Mouse (Mus musculus) hindbrain, embryonic 15.5 days (tissue): ENCODE measurements around the gene Sgms1. TPM values are rescaled to one million over a fixed set of nuclear protein-coding genes. Genes with fewer than 3 reads are reported as not detected.

Experiments
- ATAC-seq: fragments of 200-750 bp; cut with Nextera tagmentation; 2 replicates; pipeline ENCODE4 v1.8.0; 2017; ENCODE audit warnings: low read depth, moderate number of reproducible peaks, moderate TSS enrichment; ENCODE audit not compliant: low FRiP score
- H3K27ac ChIP-seq: fragments of 300-500 bp; sonication (generic); replicated peaks from 2 replicates; pipeline ENCODE4 v1.5.1; 2015; ENCODE audit warnings: mild to moderate bottlenecking, inconsistent platforms
- H3K27me3 ChIP-seq: fragments of 300-500 bp; sonication (generic); 2 replicates; pipeline ENCODE4 v1.6.1; 2015; ENCODE audit warnings: control low read depth, inconsistent platforms
- H3K36me3 ChIP-seq: fragments of 300-500 bp; sonication (generic); 2 replicates; pipeline ENCODE4 v1.6.1; 2015; ENCODE audit warnings: control low read depth, inconsistent platforms
- H3K4me1 ChIP-seq: fragments of 300-500 bp; sonication (generic); replicated peaks from 2 replicates; pipeline ENCODE4 v1.6.1; 2015; ENCODE audit warnings: control low read depth, inconsistent platforms
- H3K4me2 ChIP-seq: fragments of 300-500 bp; sonication (generic); 2 replicates; pipeline ENCODE4 v1.6.1; 2015; ENCODE audit warnings: moderate library complexity, mild to moderate bottlenecking, inconsistent platforms
- H3K4me3 ChIP-seq: fragments of 300-500 bp; sonication (generic); 2 replicates; pipeline ENCODE4 v1.5.1; 2015; ENCODE audit warnings: mild to moderate bottlenecking, inconsistent platforms
- H3K9ac ChIP-seq: fragments of 300-500 bp; sonication (generic); 2 replicates; pipeline ENCODE4 v1.6.1; 2015; ENCODE audit warnings: inconsistent platforms
- H3K9me3 ChIP-seq: fragments of 300-500 bp; sonication (generic); 2 replicates; pipeline ENCODE4 v1.6.1; 2016; ENCODE audit warnings: control low read depth, inconsistent platforms
- WGBS: fragments of 180-500 bp; shearing (Covaris S2); methylation state at CpG from one replicate; pipeline ENCODE4 v1.1.7; 2015; 5-methylcytosine and 5-hydroxymethylcytosine counted together
- polyA plus RNA-seq: library from polyadenylated mRNA; unstranded; fragments of >200 nt; fragmentation: Nextera tagmentation; extraction: Ambion mirVana; gene quantifications from 2 replicates; pipeline ENCODE4 v1.2.1, GENCODE M21; 2015

Sgms1 gene
- polyA plus RNA-seq, 1 experiment from 2014 or later: 21.7 TPM

- Histone ChIP-seq H3K4me3 (no peak overlapping the region), H3K9me3 (no peaks in the 10 kb centered on the region), H3K27ac (no peak overlapping the region), H3K27me3 (no peaks in the 10 kb centered on the region), H3K36me3 (no peaks in the 10 kb centered on the region), H3K9ac (no peak overlapping the region), H3K4me1 (no peaks in the 10 kb centered on the region), H3K4me2 (no peak overlapping the region)
- ATAC-seq: no peak
- WGBS: 76% methylated on average over 14 of the region's 14 CpGs
These were observed 208.5 kb downstream of the Sgms1 start for GRCm38 (mm10) chr19:32180756-32181674.

GRCm38 (mm10) chr19:32179978-32180413 lies 209.5 kb downstream of the Sgms1 start:
- 55% methylated on average over 5 of the region's 5 CpGs for WGBS
- Histone ChIP-seq H3K4me2 (no peak overlapping the region), H3K9me3 (no peaks in the 10 kb centered on the region), H3K27ac (no peak overlapping the region; the same call in 1 of the 2 replicates), H3K4me3 (no peak overlapping the region), H3K36me3 (no peaks in the 10 kb centered on the region), H3K9ac (no peak overlapping the region), H3K4me1 (no peaks in the 10 kb centered on the region), H3K27me3 (no peaks in the 10 kb centered on the region)
- ATAC-seq: no peak

- Histone ChIP-seq H3K36me3 (no peaks in the 10 kb centered on the region), H3K4me2 (no peak overlapping the region), H3K27me3 (no peaks in the 10 kb centered on the region), H3K9me3 (no peaks in the 10 kb centered on the region), H3K4me3 (no peak overlapping the region), H3K9ac (no peak overlapping the region), H3K4me1 (no peaks in the 10 kb centered on the region), H3K27ac (no peak overlapping the region; the same call in 1 of the 2 replicates)
- ATAC-seq: no peak
- WGBS: 72% methylated on average over 4 of the region's 4 CpGs
These were observed 210.0 kb downstream of the Sgms1 start for GRCm38 (mm10) chr19:32179514-32179913.

- no peak overlapping the region for H3K9ac ChIP-seq
- H3K9me3 ChIP-seq: no peaks in the 10 kb centered on the region
- no peak for ATAC-seq
- H3K4me3 ChIP-seq: no peak overlapping the region
- no peaks in the 10 kb centered on the region for H3K4me1 ChIP-seq
- no peaks in the 10 kb centered on the region for H3K27me3 ChIP-seq
- no peak overlapping the region for H3K27ac ChIP-seq
- no peaks in the 10 kb centered on the region for H3K36me3 ChIP-seq
- WGBS: 93% methylated on average over 2 of the region's 2 CpGs
- no peak overlapping the region for H3K4me2 ChIP-seq
These were observed 211.4 kb downstream of the Sgms1 start for GRCm38 (mm10) chr19:32178161-32178560.

GRCm38 (mm10) chr19:32176458-32176857 lies 213.1 kb downstream of the Sgms1 start:
- no peaks in the 10 kb centered on the region for H3K4me1 ChIP-seq
- H3K4me2 ChIP-seq: no peak overlapping the region
- H3K36me3 ChIP-seq: no peaks in the 10 kb centered on the region
- H3K9ac ChIP-seq: no peak overlapping the region
- no peak for ATAC-seq
- no peaks in the 10 kb centered on the region for H3K27me3 ChIP-seq
- WGBS: 79% methylated on average over 9 of the region's 9 CpGs
- H3K9me3 ChIP-seq: no peaks in the 10 kb centered on the region
- no peak overlapping the region for H3K27ac ChIP-seq
- H3K4me3 ChIP-seq: no peak overlapping the region

- H3K9ac ChIP-seq: no peak overlapping the region
- H3K27me3 ChIP-seq: no peaks in the 10 kb centered on the region
- no peaks in the 10 kb centered on the region for H3K36me3 ChIP-seq
- no peaks in the 10 kb centered on the region for H3K9me3 ChIP-seq
- 93% methylated on average over 4 of the region's 4 CpGs for WGBS
- ATAC-seq: no peak
- no peak overlapping the region for H3K4me3 ChIP-seq
- H3K27ac ChIP-seq: no peak overlapping the region
- H3K4me2 ChIP-seq: no peak overlapping the region
- H3K4me1 ChIP-seq: no peaks in the 10 kb centered on the region
These were observed 213.5 kb downstream of the Sgms1 start for GRCm38 (mm10) chr19:32175991-32176390.

GRCm38 (mm10) chr19:32175013-32175412 lies 214.5 kb downstream of the Sgms1 start:
- Histone ChIP-seq H3K4me1 (0 out of 2 replicates have a peak, but pooled peaks cover under 1% of the 10 kb centered on the region), H3K36me3 (no peaks in the 10 kb centered on the region), H3K27me3 (no peaks in the 10 kb centered on the region), H3K4me2 (no peak overlapping the region), H3K9ac (no peak overlapping the region), H3K9me3 (no peaks in the 10 kb centered on the region), H3K4me3 (no peak overlapping the region), H3K27ac (no peak overlapping the region)
- no peak for ATAC-seq
- WGBS: 97% methylated on average over 7 of the region's 7 CpGs

- no peak for ATAC-seq
- Histone ChIP-seq H3K4me3 (no peak overlapping the region), H3K27me3 (no peaks in the 10 kb centered on the region), H3K9ac (no peak overlapping the region), H3K9me3 (no peaks in the 10 kb centered on the region), H3K4me1 (0 out of 2 replicates have a peak, but pooled peaks cover 3% of the 10 kb centered on the region), H3K27ac (no peak overlapping the region), H3K36me3 (no peaks in the 10 kb centered on the region), H3K4me2 (no peak overlapping the region)
- WGBS: 87% methylated on average over 5 of the region's 5 CpGs
These were observed 215.0 kb downstream of the Sgms1 start for GRCm38 (mm10) chr19:32174561-32174960.

GRCm38 (mm10) chr19:32173522-32174184 lies 215.9 kb downstream of the Sgms1 start:
- ATAC-seq: no peak
- Histone ChIP-seq H3K4me3 (no peak overlapping the region), H3K4me2 (no peak overlapping the region), H3K9ac (no peak overlapping the region), H3K27ac (no peak overlapping the region), H3K9me3 (no peaks in the 10 kb centered on the region), H3K4me1 (0 out of 2 replicates have a peak, but pooled peaks cover 3% of the 10 kb centered on the region), H3K27me3 (no peaks in the 10 kb centered on the region), H3K36me3 (no peaks in the 10 kb centered on the region)
- 83% methylated on average over 6 of the region's 6 CpGs for WGBS

GRCm38 (mm10) chr19:32172511-32172981 lies 217.0 kb downstream of the Sgms1 start:
- no peak overlapping the region for H3K4me2 ChIP-seq
- H3K36me3 ChIP-seq: no peaks in the 10 kb centered on the region
- no peak overlapping the region for H3K27ac ChIP-seq
- ATAC-seq: no peak
- H3K9me3 ChIP-seq: no peaks in the 10 kb centered on the region
- H3K9ac ChIP-seq: no peak overlapping the region
- no peak overlapping the region for H3K4me3 ChIP-seq
- no peaks in the 10 kb centered on the region for H3K27me3 ChIP-seq
- 92% methylated on average over 5 of the region's 5 CpGs for WGBS
- 0 out of 2 replicates have a peak, but pooled peaks cover 3% of the 10 kb centered on the region for H3K4me1 ChIP-seq

- no peak for ATAC-seq
- WGBS: 91% methylated on average over 7 of the region's 7 CpGs
These were observed 217.5 kb downstream of the Sgms1 start for GRCm38 (mm10) chr19:32171981-32172380.

More at GRCm38 (mm10) chr19:32171981-32172380, 217.5 kb downstream of the Sgms1 start:
- Histone ChIP-seq H3K4me3 (no peak overlapping the region), H3K4me1 (0 out of 2 replicates have a peak, but pooled peaks cover 3% of the 10 kb centered on the region), H3K4me2 (no peak overlapping the region), H3K9ac (no peak overlapping the region), H3K9me3 (no peaks in the 10 kb centered on the region), H3K36me3 (no peaks in the 10 kb centered on the region), H3K27ac (no peak overlapping the region), H3K27me3 (no peaks in the 10 kb centered on the region)
